Mouse (Mus musculus) common myeloid progenitor, adult 5-6 weeks (primary cell): ENCODE results near the gene Gm4871. TPM values are rescaled to one million over a fixed set of nuclear protein-coding genes. Genes with fewer than 3 reads are reported as not detected.
"Not testable (repeated sequence)": the region's sequence is repeated elsewhere in the genome, so short reads cannot be mapped to it uniquely, and the experiment has no call there.

Source experiments
- ATAC-seq: replicated peaks from 2 replicates; pipeline ENCODE4 v1.8.0; 2016; ENCODE audit warnings: low read depth, mild to moderate bottlenecking, moderate TSS enrichment, inconsistent platforms; ENCODE audit not compliant: poor library complexity, severe bottlenecking
- total RNA-seq: library from RNA; stranded (forward); fragments of 200-1000, 187-1606 nt; gene quantifications from 2 replicates; pipeline ENCODE4 v1.2.3, GENCODE M21; 2017

Gene Gm4871
- total RNA-seq = not detected in 2 replicates

DNA sequence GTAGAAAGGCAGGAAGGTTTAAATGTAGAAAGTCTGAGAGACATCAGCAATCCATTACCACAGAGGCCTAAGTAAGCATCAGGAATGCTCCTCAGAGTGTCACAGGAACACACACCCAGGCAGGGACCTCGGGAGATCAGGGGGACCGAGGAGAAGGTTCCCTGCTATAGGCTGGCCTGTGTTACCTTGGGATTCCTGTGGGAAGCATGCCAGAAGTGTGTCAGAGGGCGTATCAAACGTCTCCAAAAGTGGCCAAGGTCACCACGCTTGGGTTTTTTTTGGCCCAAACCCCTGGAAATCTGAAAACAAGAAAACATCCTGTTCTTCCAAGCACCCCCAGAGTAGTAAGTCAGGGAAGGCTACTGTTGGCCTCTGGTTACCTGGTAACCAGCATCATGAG lies at the start of gene Gm4871:
Gm4871 (minus strand) TSS at position 364 of the 400 bp plus-strand sequence.
- ATAC-seq = not testable (repeated sequence)

DNA sequence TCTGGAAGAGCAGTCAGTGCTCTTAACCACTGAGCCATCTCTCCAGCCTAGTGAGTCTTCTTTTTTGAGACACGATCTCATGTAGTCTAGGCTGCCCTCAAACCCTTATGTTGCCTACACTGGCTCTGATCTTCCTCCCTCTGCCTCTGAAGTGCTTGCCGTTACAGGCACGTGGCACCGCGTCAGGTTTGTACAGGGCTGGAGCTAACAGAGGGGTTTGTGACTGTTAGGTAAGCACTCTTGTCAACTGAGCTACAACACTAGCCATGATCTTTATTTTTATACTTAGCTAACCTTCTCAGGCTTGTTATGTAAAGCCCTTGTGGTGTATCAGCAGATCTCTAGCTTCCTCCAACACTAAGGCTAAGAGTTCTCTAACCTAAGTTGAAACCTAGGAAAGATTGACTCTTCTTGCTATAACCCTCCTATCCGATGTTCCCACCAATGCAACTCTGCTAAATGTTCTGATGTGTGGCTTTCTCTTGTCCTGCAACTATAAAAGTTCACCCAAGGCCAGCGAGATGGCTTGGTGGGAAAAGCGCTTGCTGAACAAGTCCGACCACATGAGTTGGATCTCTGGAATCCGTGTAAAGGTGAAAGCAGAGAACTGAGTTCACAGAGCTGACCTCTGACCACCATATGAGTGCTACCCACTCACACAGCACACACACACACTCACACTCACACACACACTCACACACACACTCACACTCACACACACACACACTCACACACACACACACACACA lies 49.5 kb upstream of the Gm4871 start:
- no peak for ATAC-seq

DNA sequence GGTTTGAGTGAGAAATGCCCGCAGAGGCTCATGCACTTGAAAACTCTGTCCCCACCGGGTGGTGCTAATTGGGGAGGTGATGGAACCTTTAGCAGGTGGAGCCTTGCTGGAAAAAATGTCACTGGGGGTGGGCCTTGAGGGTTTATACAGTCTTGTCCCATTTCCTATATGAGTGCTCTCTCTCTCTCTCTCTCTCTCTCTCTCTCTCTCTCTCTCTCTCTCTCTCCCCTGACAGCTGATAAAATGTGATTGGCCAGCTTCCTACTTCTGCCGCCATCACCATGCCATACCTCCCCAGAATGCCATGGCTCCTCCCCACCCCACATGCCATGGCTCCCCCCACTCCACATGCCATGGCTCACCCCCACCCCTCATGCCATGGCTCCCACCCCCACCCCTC lies 42.5 kb upstream of the Gm4871 start:
- ATAC-seq = peak; percentile 16; the same call in 1 of the 2 replicates

DNA sequence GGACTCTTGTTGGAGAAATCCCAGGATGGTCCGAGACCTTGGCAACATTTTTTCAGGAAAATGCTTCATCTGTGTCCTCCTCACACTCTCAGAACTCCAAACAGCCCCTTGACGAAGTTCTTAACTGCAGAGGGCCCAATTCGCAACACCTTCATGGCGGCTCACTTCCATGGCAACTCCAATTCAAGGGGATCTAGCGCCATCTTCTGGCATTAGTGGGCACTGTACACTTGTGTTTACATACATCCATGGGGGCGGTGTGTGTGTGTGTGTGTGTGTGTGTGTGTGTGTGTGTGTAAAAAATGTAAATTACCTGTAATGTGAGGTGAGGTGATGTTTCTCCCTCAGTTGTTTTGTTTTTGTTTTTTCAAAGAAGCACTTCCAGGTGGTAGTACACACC lies 38.8 kb upstream of the Gm4871 start:
- ATAC-seq = 0 out of 2 replicates have a peak, but pooled peaks have one; percentile 38

DNA sequence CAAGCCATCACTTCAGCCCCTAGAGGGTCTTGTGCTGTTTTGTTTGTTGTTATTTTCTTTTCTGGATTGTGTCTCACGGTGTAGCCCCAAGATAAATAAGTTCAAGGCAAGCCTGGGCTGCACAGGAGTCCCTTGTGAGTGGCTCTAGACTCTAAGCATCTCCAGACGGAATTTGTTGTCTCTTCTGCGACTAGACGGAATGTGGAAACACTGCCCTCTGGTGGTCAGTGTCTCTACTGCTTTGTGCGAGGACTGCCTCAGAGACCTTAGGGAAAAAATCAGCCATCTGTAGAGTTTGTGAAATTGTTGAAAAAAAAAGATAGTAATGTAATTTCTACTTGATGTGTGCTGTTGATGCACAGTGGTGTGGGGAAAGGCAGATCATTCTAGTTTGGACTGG lies 37.2 kb upstream of the Gm4871 start:
- ATAC-seq = peak; percentile 83

DNA sequence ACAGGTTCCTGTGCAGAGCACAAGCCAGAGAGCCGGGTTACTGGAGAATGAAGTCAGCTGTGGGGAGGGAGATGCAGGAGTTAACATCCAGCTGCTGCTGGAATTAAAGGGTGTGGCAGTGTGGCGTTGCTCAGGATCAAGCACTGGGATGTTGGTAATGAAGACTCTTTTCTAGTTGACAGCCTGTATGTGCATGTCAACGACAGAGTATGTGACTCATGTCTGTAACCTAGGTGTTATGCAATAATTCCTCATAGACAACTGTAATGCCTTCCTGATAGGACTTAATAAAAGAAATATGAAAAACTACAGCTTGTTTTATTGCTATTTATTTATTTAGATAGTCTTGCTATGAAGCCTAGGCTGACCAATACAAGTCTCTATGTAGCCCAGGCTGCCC lies 36.3 kb upstream of the Gm4871 start:
- no peak for ATAC-seq

DNA sequence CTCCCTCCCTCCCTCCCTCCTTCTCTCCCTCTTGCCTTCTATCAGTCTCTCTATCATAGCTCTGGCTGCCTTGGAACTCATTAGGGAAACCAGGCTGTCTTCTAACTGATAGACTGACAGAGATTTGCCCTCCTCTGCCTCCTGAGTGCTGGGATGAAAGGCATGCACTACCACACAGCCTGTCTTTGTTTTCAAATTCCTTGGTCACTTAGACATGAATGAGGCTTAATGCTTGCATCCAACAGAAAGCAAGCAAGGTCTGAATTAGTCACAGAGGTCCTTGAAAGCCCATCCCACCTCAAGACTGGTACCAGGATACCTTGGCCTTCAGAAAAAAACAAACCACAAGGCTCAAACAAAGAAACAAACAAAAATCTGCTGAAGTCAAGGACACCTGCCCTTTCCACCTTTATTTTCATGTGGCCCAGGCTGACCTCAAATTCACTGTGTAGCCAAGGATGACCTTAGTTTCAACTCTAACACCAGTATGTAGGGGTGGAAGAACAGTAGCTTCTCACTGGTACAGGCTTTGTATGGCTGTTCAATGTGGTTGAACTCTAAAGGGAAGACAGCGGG lies 32.3 kb upstream of the Gm4871 start:
- ATAC-seq = no peak

DNA sequence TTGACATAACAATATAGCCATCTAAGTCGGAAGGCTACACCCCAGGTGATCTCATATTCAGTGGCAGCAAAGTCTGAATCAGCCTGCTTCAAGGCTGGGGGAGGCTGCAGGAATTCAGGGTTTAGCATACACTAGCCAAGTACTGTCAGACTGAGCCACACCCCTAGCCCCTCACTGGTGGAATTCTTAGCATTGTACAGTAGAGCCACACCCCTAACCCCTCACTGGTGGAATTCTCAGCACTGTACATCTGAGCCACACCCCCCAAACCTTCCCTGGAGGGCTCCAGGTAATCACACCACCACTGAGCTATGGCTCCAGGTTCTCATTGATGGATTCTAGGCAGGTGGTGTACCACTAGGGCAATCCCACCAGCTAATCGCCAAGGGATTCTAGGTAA lies 27.0 kb upstream of the Gm4871 start:
- no peak for ATAC-seq

DNA sequence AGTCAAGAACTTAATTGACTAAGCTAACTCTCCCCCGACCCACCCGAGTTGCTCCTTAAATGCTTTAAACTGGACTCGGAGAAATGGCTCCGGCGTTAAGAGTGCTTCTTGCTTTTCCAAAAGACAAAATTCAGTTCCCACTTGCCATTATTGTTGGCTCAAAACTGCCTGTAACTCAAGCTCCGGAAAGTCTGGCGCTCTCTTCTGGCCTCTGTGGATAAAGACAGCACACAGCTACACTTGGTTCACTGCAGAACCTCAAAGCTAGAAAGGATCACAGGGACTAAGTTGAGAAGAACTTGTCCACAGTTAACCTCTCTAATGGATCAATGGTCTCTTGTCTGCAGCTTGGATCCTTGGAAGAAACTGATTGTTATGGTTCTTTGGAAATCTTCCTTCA lies 26.2 kb upstream of the Gm4871 start:
- ATAC-seq = no peak

DNA sequence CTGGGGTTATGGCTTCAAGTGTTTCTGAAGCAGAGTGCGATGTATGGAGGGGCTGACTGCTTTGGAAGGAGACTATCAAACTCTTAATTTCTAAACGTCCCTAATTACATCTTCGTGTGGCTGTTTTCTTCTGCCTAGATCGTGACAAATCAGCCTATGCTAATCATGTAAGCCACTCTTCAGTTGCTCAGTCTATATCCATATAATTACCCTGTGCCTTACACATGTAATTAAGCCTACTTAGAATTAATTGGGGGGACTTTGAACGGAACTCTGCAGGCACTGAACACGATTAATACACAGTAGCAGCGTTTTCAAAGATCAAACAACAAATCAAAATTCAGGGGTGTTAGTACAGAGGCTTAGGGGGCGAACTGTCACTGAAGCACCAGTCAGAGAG lies 25.4 kb upstream of the Gm4871 start:
- no peak for ATAC-seq

DNA sequence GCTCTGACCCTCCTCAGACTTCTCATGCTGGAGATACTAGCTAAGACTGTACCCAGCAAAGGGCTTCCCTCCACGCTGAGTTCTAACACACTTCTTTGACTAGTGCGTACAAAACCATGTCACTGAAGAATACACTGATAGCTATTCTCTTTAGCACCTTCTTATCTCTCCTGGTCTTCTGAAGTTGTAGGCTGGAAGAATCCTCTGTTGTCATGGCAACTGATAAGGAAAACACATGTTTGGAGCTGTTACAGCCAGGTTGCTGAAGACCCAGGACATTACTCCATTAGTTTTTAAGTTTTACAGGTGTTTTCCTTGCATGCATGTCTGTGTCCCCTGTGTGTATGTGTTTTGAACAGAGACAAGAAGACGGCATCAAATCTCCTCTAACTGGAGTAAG lies 21.6 kb upstream of the Gm4871 start:
- ATAC-seq = peak; percentile 45; the same call in 1 of the 2 replicates

DNA sequence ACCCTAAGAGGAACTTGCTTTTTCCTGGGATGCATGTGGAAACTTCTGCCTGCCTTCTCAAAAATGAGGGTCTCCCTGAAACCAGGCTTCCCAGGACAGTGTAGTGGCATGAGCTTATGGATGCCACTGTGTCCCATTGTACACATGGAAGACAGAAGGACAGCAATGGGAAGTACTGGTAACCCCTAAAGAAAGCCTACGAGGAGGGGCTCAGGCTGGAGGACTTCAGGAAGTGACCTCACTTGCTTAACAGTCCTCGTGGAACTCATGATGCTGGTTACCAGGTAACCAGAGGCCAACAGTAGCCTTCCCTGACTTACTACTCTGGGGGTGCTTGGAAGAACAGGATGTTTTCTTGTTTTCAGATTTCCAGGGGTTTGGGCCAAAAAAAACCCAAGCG lies 10.1 kb upstream of the Gm4871 start, which contains the start of gene 1700018F24Rik:
1700018F24Rik (plus strand) TSS at position 301 of the 400 bp plus-strand sequence.
- ATAC-seq = not testable (repeated sequence)

DNA sequence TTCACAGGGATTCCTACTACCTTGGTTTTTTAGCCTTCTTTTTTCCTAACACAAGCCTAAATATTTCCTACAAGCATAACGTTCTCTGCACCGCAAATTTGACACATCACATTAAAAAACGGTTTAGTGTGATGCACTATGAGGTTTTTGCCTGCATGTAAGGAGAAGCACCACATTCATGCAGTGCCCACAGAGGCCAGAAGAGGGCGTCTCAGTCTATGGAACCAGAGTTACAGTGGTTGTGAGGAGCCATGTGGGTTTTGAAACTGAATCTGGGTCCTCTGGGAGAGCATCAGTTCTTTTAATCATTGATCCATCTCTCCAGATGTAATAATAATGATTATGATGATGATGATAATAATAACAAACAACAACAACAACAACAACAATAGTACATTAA lies 9.1 kb upstream of the Gm4871 start:
- peak; percentile 56; the same call in 1 of the 2 replicates for ATAC-seq

DNA sequence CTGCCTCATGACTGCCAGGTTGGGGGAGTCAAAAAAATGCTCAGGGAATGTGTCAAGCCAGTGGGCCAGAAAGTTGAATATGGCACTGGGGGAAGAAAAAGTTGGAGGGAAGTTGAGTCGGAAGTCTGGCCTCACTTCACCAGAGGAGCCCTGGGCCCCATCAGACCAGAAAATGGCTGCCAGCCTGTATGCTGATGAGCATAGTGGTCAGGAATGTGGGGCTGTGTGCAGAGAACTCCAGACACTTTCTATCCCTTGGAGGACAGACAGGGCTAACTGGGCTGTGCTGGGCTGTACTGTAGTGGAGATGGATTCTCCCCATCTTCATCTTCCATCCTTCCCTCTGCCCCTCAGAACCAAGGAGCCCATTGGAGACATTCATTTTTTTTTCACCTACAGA lies 2.1 kb downstream of the Gm4871 start:
- ATAC-seq = not testable (repeated sequence)

DNA sequence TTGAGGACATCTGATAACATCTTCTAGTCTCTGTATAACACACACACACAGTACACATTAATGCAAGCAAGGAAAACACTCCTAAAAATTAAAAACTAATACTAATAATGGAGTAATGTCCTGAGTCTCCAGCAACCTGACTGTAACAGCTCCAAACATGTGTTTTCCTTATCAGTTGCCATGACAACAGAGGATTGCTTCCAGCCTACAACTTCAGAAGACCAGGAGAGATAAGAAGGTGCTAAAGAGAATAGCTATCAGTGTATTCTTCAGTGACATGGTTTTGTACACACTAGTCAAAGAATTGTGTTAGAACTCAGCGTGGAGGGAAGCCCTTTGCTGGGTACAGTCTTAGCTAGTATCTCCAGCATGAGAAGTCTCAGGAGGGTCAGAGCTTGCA lies 11.8 kb downstream of the Gm4871 start:
- peak; percentile 42; the same call in 1 of the 2 replicates for ATAC-seq

DNA sequence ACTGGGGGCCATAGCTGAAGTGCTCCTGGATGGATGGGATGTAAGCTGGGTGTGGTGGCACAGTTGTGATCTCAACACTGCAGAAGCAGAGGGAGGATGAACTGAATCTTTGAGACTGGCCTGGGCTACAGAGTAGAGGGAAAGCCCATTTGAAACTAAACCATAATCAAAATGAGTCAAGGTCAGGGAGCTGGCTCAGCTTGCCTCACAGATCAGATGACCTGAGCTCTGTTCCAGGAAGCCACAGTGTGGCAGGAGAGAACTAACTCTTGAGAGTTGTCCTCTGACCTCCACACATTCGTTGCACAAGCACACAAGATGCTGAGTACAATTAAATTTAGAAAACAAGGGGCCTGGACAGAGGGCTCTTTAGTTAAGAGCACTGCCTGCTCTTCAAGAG lies 12.3 kb downstream of the Gm4871 start:
- ATAC-seq = not testable (repeated sequence)

DNA sequence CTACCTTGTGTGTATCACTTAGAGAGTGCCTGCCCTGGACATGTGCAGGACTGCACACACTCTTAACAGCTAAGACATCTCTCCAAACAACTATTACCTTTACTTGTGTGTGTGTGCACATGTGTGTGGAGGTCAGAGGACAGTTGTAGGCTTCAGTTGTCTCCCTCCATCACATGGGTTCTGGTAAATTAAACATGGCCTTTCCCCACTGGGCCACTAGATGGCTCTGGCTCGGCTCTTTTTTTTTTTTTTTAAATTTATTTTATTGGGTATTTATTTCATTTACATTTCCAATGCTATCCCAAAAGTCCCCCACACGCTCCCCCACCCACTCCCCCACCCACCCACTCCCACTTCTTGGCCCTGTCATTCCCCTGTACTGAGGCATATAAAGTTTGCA lies 15.8 kb downstream of the Gm4871 start:
- 0 out of 2 replicates have a peak, but pooled peaks have one; percentile 42 for ATAC-seq

DNA sequence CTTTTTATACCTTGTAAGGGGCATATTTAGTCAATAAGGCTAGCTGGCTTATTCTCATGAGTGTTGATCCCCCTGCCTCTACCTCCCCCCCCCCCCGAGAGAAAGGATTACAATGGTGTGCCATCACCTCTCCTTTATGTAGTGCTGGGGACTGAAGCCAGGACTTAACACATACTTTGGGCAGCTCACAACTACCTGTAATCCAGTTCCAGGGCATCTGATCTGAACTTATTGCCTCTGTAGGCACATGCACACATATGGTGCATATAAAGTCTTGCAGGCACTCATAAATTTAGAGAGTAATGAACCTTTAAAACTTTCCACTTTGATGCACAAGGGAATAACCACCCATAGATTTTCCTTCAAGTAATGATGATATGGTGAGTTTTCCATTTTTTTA lies 18.3 kb downstream of the Gm4871 start:
- no peak for ATAC-seq

DNA sequence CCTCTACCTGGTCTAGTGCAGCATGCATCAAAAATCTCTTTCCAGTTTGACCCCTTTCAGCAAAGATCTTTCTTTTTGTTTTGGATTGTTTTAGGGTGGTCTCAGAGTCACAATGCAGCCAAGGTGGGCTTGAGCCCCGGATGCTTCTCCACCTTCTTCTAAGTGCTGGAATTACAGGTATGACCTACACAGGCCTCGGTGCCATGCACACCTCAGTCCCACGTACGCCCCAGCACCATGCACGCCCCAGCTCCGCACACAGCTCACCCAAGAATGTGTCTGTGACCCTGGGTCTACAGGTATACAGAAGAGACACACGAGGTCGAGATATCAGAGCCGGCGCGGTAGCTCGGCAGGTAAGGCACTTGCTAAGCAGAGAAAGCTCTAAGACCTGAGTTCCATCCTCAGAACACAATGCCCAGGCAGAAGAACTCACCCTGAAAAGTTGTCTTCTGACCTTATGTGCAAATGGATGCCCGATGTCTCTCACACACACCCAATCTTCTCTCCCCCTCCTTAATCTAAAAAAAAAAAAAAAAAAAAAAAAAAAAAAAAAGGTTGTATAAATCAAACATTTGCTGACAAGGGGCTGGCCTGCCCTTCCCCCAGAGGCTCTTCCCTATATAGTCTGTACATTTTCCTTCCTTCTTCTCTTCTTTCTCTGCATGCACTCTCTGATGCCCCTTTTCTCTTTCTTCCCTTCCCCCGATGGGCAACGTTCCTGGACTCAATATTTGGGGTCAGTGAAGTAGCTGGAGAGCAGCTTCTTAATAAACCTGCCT lies 23.5 kb downstream of the Gm4871 start:
- no peak for ATAC-seq

DNA sequence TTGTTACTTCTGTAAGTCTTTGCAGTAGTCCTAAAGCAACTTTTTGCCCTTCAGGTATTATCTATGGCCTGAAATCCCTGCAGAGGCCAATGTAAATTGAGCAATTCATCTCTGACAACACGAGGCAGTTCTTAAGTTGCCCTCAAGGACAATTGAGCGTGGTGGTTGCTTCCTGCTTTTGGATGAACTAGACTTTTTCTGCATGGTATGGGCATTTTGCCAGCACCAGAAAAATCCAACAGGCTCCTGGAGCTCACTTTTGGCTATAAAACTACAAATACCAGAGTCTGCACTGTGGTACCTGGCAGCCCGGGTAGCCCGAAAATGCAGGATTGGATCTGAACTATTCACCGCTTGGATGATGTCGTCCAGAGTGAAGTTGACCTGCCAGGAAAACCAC lies 27.0 kb downstream of the Gm4871 start:
- no peak for ATAC-seq

DNA sequence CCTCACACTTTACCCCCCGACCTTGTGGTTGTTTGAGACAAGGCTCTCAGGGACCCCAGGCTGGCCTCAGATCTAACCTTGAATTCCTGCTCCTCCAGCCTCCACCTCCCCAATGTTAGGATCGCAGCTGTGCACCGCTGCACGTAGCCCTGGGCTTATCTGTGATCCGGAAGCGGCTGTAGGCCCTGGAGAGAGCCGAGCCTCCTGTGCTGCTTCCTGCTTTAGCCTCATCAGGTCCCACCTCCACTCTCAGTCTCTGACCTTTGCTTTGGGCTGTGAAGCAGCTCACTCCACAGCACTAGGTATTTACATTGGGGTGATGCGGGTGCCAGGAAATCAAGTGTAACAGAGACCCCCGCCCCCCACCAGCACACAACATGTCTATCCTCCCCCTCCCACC lies 28.1 kb downstream of the Gm4871 start:
- ATAC-seq = no peak
